Mouse (Mus musculus): ENCODE data around the gene Pde4c. TPM values are rescaled to one million over a fixed set of nuclear protein-coding genes. Genes with fewer than 3 reads are reported as not detected.

Gene Pde4c
- total and polyA plus RNA-seq, 2 experiments from 2014 or later: 0.23 to 0.48 TPM

DNA sequence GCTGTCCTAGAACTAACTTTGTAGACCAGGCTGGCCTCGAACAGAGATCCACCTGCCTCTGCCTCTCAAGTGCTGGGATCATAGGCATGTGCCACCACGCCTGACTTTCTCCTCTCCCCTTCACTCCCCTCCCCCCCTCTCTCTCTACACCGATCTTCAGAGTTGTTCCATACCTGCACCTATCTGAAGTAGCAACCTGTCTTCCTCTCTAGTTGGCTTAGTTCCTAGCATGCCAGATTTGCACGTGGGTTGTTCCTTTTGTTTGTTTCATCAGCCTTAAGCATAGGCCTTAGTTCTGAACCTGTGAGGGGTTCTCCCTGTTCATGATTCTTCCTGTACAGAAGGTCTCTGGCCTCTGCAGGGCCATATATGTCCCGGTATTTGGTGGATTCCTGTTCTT lies 14.2 kb downstream of the Pde4c start:
- no peak for DNase-seq
- Histone ChIP-seq H3K27me3 (ENCODE audit: insufficient read depth, low read length) (peaks cover 7% of the 10 kb centered on the region), H3K4me3 (ENCODE audit: low read depth, low read length) (no peak overlapping the region), H3K36me3 (ENCODE audit: insufficient read depth) (no peaks in the 10 kb centered on the region), H3K4me1 (ENCODE audit: insufficient read depth) (no peaks in the 10 kb centered on the region), H3K9me3 (ENCODE audit: low read length) (no peaks in the 10 kb centered on the region), H3K9ac (no peak overlapping the region), H3K4me2 (ENCODE audit: low read depth) (no peak overlapping the region), H3K27ac (ENCODE audit: low read depth, low read length) (no peak overlapping the region)
- TF ChIP-seq CTCF (IDR thresholded peaks at IDR 0.05; ENCODE audit: low read depth): no peak
- ATAC-seq: no peak
- 76% methylated on average over 5 of the region's 5 CpGs for WGBS

DNA sequence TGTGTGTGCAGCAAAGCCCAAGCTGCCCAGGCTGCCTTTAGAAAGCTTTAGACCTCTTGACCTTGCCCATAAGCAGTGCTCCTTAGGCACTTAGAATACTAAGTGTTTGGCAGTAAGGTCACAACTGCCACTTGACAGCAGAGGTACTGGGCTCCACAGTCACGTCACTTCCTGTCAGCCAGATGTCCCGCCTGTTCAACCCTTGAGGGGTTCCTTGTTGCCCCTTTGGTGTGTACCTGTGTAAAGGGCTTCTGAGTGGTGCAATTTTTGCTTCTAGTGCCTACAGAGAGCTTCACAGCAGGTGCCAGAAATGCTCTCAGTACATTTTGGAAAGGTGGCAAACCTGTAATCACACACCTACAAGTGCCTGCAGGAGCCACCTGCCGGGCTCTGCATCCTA lies 14.7 kb downstream of the Pde4c start:
- Histone ChIP-seq H3K4me1 (ENCODE audit: insufficient read depth) (no peaks in the 10 kb centered on the region), H3K9me3 (ENCODE audit: low read length) (no peaks in the 10 kb centered on the region), H3K9ac (no peak overlapping the region), H3K4me2 (ENCODE audit: low read depth) (no peak overlapping the region), H3K27ac (ENCODE audit: low read depth, low read length) (no peak overlapping the region), H3K4me3 (ENCODE audit: low read depth, low read length) (no peak overlapping the region), H3K27me3 (ENCODE audit: insufficient read depth, low read length) (peaks cover 12% of the 10 kb centered on the region), H3K36me3 (ENCODE audit: insufficient read depth) (no peaks in the 10 kb centered on the region)
- 78% methylated on average over 3 of the region's 3 CpGs for WGBS
- no peak for TF ChIP-seq CTCF (IDR thresholded peaks at IDR 0.05; ENCODE audit: low read depth)
- no peak for DNase-seq
- no peak for ATAC-seq

DNA sequence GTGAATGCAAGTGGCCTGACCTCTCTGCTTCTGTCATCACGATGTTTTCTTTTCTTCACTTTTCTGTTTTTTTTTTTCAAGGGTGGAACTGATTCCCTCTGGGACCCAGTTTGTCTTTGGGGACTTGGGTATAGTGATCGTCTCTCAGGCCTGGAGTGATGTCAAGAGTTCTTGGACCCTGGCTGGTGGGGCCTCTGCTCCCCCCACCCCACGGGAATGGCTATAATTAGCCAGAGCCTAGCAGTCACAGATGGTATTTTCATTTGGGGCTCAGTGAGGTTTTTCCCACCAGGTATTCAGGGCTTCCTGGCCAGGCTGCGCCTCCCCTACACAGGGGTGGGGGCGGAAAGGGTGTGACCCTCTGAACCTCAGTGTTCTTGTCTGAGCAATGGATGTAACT lies 18.1 kb downstream of the Pde4c start:
- no peak for ATAC-seq
- DNase-seq: no peak

DNA sequence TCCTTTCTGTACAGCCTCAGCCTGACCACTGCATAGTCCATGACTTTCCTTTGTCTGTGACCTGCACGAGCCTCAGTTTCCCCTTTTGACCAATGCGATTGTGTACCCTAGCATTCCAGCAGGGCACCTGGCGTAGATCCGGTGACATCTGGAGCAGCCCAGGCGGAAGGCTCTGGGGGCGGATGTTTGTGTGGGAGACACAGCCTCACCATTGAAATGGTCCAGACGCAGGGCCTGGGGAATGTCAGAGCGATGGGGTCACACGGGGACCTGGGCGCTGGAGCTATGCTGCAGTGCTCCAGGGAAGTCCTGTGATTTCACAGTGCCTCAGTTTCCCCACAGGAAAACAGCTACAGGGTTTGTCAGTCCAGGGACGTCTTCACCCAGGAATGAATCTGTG lies 18.7 kb downstream of the Pde4c start:
- Histone ChIP-seq H3K9me3 (ENCODE audit: low read length) (no peaks in the 10 kb centered on the region), H3K27ac (ENCODE audit: low read depth, low read length) (no peak overlapping the region), H3K4me2 (ENCODE audit: low read depth) (no peak overlapping the region), H3K4me3 (ENCODE audit: low read depth, low read length) (no peak overlapping the region), H3K36me3 (ENCODE audit: insufficient read depth) (no peaks in the 10 kb centered on the region), H3K27me3 (ENCODE audit: insufficient read depth, low read length) (peaks cover 31% of the 10 kb centered on the region), H3K4me1 (ENCODE audit: insufficient read depth) (no peaks in the 10 kb centered on the region; the same call in 1 of the 2 replicates), H3K9ac (no peak overlapping the region)
- no peak for DNase-seq
- no peak for TF ChIP-seq CTCF (IDR thresholded peaks at IDR 0.05; ENCODE audit: low read depth)
- WGBS: 75% methylated on average over 11 of the region's 11 CpGs
- ATAC-seq: no peak

More for the DNA sequence above, 18.1 kb downstream of the Pde4c start:
- Histone ChIP-seq H3K27ac (ENCODE audit: low read depth, low read length) (no peak overlapping the region), H3K9me3 (ENCODE audit: low read length) (no peaks in the 10 kb centered on the region), H3K4me2 (ENCODE audit: low read depth) (no peak overlapping the region), H3K27me3 (ENCODE audit: insufficient read depth, low read length) (peaks cover 31% of the 10 kb centered on the region), H3K4me3 (ENCODE audit: low read depth, low read length) (no peak overlapping the region), H3K36me3 (ENCODE audit: insufficient read depth) (no peaks in the 10 kb centered on the region), H3K4me1 (ENCODE audit: insufficient read depth) (no peaks in the 10 kb centered on the region; the same call in 1 of the 2 replicates), H3K9ac (no peak overlapping the region)
- 56% methylated on average over 5 of the region's 5 CpGs for WGBS
- TF ChIP-seq CTCF (IDR thresholded peaks at IDR 0.05; ENCODE audit: low read depth): no peak

DNA sequence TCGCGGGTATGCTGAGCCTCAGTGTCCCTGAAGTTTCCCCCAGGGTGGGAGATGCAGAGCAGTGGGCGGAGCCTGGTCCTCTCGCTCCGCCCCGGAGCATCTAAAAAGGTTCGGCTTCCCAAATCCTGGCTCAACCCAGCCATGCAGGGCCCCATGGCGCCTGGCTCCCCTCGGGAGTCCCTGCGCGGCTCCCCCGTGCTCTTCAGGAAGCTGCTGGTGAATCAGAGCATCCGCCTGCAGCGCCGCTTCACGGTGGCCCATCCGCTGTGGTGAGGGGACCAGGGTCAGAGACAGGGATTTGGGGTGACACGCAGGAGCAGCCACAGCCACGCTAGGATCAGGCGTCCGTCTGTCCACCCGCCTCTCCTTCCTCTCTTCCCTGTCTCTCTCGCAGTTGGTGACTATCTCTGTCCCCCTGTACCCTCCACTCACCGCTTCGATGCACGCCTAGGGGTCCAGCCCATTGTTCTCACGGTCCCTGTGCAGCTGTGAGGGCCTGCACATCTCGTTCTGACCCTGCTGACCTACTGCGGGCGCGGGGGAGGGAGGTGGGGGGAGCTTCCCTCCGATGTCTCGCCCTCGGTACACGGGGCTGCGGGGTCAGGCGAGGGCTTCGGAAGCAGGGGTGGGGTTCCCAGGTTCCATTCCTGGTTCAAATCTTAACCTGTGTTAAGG lies 19.6 kb downstream of the Pde4c start:
- H3K4me3 ChIP-seq (ENCODE audit: low read depth, low read length): peak overlapping the region; percentile 1; the same call in 1 of the 2 replicates
- H3K27ac ChIP-seq (ENCODE audit: low read depth, low read length): no peak overlapping the region
- 3% methylated on average over 38 of the region's 38 CpGs for WGBS
- no peaks in the 10 kb centered on the region for H3K36me3 ChIP-seq (ENCODE audit: insufficient read depth)
- no peak for TF ChIP-seq CTCF (IDR thresholded peaks at IDR 0.05; ENCODE audit: low read depth)
- DNase-seq: no peak
- peak overlapping the region; percentile 56 for H3K4me2 ChIP-seq (ENCODE audit: low read depth)
- no peaks in the 10 kb centered on the region for H3K9me3 ChIP-seq (ENCODE audit: low read length)
- peaks cover 31% of the 10 kb centered on the region for H3K27me3 ChIP-seq (ENCODE audit: insufficient read depth, low read length)
- H3K4me1 ChIP-seq (ENCODE audit: insufficient read depth): no peaks in the 10 kb centered on the region; the same call in 1 of the 2 replicates
- no peak for ATAC-seq
- no peak overlapping the region for H3K9ac ChIP-seq

DNA sequence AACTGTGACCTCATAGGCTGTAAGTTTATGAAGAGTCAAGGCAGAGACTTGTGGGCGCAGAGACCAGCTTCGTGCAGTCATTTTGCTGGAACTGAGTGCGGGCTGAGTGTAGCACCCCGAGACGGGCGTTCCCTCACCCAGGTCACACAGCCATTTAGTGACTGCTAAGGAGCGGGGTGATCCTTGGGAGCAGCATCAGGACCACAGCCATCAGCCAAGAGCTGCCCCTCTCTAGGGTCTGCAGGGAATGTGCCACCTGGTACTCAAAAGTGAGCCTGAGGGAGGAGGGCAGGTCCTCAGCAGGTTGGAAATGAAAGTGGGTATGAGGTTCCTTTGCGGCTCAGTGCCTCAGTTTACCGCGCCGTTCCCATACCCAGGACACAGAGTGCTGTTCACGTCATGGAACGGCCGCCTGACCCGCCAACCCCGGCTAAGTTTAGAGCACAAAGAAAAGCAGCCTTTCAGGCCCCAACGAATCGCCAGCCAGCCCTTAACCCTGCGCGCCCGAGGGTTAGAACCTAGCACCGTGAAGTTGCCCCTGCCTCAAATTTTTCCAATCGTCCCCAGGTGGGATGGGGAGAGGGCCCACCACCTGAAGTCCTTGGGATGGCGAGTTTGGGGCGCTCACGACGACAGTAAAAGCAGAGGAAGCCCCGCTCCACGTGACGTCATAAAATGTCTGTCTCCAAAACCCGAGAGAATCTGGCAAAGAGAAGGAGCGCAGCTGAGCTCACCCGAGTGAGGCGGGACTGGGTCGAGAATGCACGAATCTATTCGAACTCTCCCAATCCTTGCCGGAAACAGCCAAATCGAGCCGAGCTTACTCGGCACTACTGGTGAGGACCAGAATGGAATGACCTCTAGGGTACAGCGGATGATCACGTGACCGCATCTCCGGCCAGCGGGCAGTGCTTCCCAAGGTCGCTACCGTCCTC lies 20.4 kb downstream of the Pde4c start:
- whole genome bisulfite sequencing: 5% methylated on average over 48 of the region's 48 CpGs
- ATAC-seq: peak; percentile 80
- peaks cover 31% of the 10 kb centered on the region for H3K27me3 ChIP-seq (ENCODE audit: insufficient read depth, low read length)

DNA sequence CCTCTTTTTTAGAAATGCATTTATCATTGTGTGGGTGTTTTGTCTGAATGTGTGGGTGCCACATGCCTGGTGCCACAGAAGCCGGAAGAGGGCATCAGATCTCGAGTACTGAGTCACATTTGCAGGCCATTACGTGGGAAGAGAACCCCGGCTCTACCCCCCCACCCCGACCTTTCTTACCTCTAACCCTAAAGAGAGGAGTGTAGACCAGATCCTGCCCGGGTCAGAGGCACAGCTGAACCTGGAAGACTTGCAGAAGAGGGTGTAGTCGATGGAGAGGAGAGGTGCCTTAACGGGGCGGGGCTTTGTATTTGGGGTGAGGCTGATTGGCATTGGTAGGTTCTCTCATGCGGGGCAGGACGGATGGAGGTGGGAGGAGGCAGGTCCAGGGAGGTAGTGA lies 21.3 kb downstream of the Pde4c start:
- no peak overlapping the region for H3K4me3 ChIP-seq (ENCODE audit: low read depth, low read length)
- peaks cover 31% of the 10 kb centered on the region for H3K27me3 ChIP-seq (ENCODE audit: insufficient read depth, low read length)
- WGBS: 65% methylated on average over 11 of the region's 11 CpGs
- no peak overlapping the region for H3K4me2 ChIP-seq (ENCODE audit: low read depth)
- H3K27ac ChIP-seq (ENCODE audit: low read depth, low read length): no peak overlapping the region
- ATAC-seq: no peak
- H3K9ac ChIP-seq: no peak overlapping the region
- TF ChIP-seq CTCF (IDR thresholded peaks at IDR 0.05; ENCODE audit: low read depth): no peak
- H3K4me1 ChIP-seq (ENCODE audit: insufficient read depth): no peaks in the 10 kb centered on the region; the same call in 1 of the 2 replicates
- DNase-seq: no peak
- H3K9me3 ChIP-seq (ENCODE audit: low read length): no peaks in the 10 kb centered on the region
- no peaks in the 10 kb centered on the region for H3K36me3 ChIP-seq (ENCODE audit: insufficient read depth)

More for the DNA sequence above, 20.4 kb downstream of the Pde4c start:
- peak; percentile 74 for DNase-seq
- no peak overlapping the region for H3K27ac ChIP-seq (ENCODE audit: low read depth, low read length)
- H3K4me3 ChIP-seq (ENCODE audit: low read depth, low read length): peak overlapping the region; percentile 35
- H3K9ac ChIP-seq: peak overlapping the region; percentile 44
- H3K4me1 ChIP-seq (ENCODE audit: insufficient read depth): no peaks in the 10 kb centered on the region; the same call in 1 of the 2 replicates
- TF ChIP-seq CTCF (IDR thresholded peaks at IDR 0.05; ENCODE audit: low read depth): no peak
- H3K9me3 ChIP-seq (ENCODE audit: low read length): no peaks in the 10 kb centered on the region
- no peaks in the 10 kb centered on the region for H3K36me3 ChIP-seq (ENCODE audit: insufficient read depth)
- peak overlapping the region; percentile 56 for H3K4me2 ChIP-seq (ENCODE audit: low read depth)
